Mouse (Mus musculus) liver, embryonic 13.5 days (tissue): Measurements from ENCODE around the gene Zfp74. TPM values are rescaled to one million over a fixed set of nuclear protein-coding genes. Genes with fewer than 3 reads are reported as not detected.
"Not testable (repeated sequence)": the region's sequence is repeated elsewhere in the genome, so short reads cannot be mapped to it uniquely, and the experiment has no call there.

Source experiments
- ATAC-seq: fragments of 200-750 bp; cut with Nextera tagmentation; 2 replicates; pipeline ENCODE4 v1.8.0; 2017; ENCODE audit warnings: low read depth, mild to moderate bottlenecking, moderate number of reproducible peaks, moderate library complexity
- DNase-seq: peaks from one replicate; pipeline ENCODE4 v3.0.0; 2022
- H3K27ac ChIP-seq: fragments of 300-500 bp; sonication (generic); 2 replicates; pipeline ENCODE4 v1.5.1; 2015; ENCODE audit warnings: moderate library complexity, mild to moderate bottlenecking, inconsistent platforms
- H3K27me3 ChIP-seq: fragments of 300-500 bp; sonication (generic); 2 replicates; pipeline ENCODE4 v1.6.1; 2015; ENCODE audit warnings: mild to moderate bottlenecking, inconsistent platforms
- H3K36me3 ChIP-seq: fragments of 300-500 bp; sonication (generic); 2 replicates; pipeline ENCODE4 v1.6.1; 2015; ENCODE audit warnings: mild to moderate bottlenecking, inconsistent platforms
- H3K4me1 ChIP-seq: fragments of 300-500 bp; sonication (generic); replicated peaks from 2 replicates; pipeline ENCODE4 v1.6.1; 2015; ENCODE audit warnings: inconsistent platforms
- H3K4me2 ChIP-seq: fragments of 300-500 bp; sonication (generic); 2 replicates; pipeline ENCODE4 v1.6.1; 2015; ENCODE audit warnings: inconsistent platforms, mild to moderate bottlenecking, moderate library complexity
- H3K4me3 ChIP-seq: fragments of 300-500 bp; sonication (generic); replicated peaks from 2 replicates; pipeline ENCODE4 v1.5.1; 2015; ENCODE audit warnings: mild to moderate bottlenecking, inconsistent platforms
- H3K9ac ChIP-seq: fragments of 300-500 bp; sonication (generic); 2 replicates; pipeline ENCODE4 v1.6.1; 2015; ENCODE audit warnings: mild to moderate bottlenecking, inconsistent platforms
- H3K9me3 ChIP-seq: fragments of 300-500 bp; sonication (generic); replicated peaks from 2 replicates; pipeline ENCODE4 v1.6.1; 2016; ENCODE audit warnings: inconsistent platforms
- WGBS: fragments of 180-500 bp; shearing (Covaris S2); methylation state at CpG from one replicate; pipeline ENCODE4 v1.1.7; 2015; ENCODE audit not compliant: insufficient replicate concordance; 5-methylcytosine and 5-hydroxymethylcytosine counted together
- polyA plus RNA-seq: library from polyadenylated mRNA; unstranded; fragments of >200 nt; fragmentation: Nextera tagmentation; extraction: Ambion mirVana; gene quantifications from 2 replicates; pipeline ENCODE4 v1.2.1, GENCODE M21; 2015

The Zfp74 gene
- polyA plus RNA-seq, 1 experiment from 2014 or later, result 2.0 TPM

- Histone ChIP-seq H3K4me1 (peaks cover 37% of the 10 kb centered on the region), H3K9me3 (no peaks in the 10 kb centered on the region), H3K4me2 (peak overlapping the region; percentile 82), H3K9ac (no peak overlapping the region; the same call in 1 of the 2 replicates), H3K27ac (no peak overlapping the region), H3K36me3 (peaks cover 13% of the 10 kb centered on the region), H3K27me3 (no peaks in the 10 kb centered on the region), H3K4me3 (no peak overlapping the region)
- DNase-seq, result no peak
- WGBS, result 79% methylated on average over 4 of the region's 4 CpGs
- ATAC-seq, result no peak
These were observed 28.5 kb upstream of the Zfp74 start for GRCm38 (mm10) chr7:29982341-29982740.

DNA sequence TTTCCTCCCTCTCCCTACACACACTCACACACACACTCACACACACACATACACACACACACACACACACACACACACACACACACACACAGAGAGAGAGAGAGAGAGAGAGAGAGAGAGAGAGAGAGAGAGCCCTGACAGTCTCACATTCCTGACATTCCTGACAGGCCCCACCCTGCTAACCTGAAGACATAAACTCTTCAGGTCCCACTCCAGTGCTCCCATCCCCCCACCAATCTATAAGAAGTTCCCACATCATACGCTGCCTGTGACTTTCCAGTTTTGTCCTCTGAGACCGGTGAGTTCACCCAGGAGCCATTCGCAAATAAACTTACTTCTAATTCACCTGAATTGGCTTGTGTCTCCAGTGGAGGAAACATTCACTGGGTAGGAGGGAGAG lies 28.0 kb upstream of the Zfp74 start:
- WGBS, result 85% methylated on average over 3 of the region's 3 CpGs

GRCm38 (mm10) chr7:29981455-29981854 lies 27.6 kb upstream of the Zfp74 start:
- peaks cover 7% of the 10 kb centered on the region; the same call in 1 of the 2 replicates for H3K36me3 ChIP-seq
- 45% methylated on average over 5 of the region's 5 CpGs for WGBS
- H3K4me1 ChIP-seq, result peaks cover 32% of the 10 kb centered on the region
- DNase-seq (no peak), ATAC-seq (no peak)
- no peak overlapping the region for H3K4me2 ChIP-seq
- H3K27ac ChIP-seq, result no peak overlapping the region
- no peaks in the 10 kb centered on the region for H3K27me3 ChIP-seq
- no peak overlapping the region for H3K4me3 ChIP-seq
- H3K9ac ChIP-seq, result no peak overlapping the region
- H3K9me3 ChIP-seq, result no peaks in the 10 kb centered on the region

More for the DNA sequence above, 28.0 kb upstream of the Zfp74 start:
- Histone ChIP-seq H3K9ac (no peak overlapping the region), H3K27ac (no peak overlapping the region), H3K4me1 (peaks cover 34% of the 10 kb centered on the region), H3K4me3 (no peak overlapping the region), H3K36me3 (peaks cover 8% of the 10 kb centered on the region), H3K27me3 (no peaks in the 10 kb centered on the region), H3K4me2 (no peak overlapping the region), H3K9me3 (no peaks in the 10 kb centered on the region)
- ATAC-seq (no peak), DNase-seq (no peak)

DNA sequence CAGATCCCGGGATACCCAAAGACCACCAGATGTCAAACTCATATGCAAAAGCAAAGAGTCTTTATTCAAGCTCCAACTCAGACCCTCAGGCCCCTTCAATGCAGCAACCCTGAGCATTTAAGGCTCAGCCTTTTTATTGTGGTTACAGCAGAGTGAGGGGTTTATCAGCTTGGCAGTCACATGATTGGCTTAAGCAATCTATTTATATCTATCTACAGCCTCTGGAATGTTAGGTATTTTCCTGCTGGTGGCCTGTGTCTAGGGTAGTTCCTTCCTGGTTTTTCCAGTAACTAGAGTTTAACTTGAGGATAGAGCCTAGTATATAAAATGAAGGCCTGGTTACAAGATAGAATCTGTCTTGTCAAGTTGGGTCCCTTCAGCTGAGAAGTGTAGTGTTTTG lies 26.9 kb upstream of the Zfp74 start:
- H3K4me1 ChIP-seq, result peaks cover 32% of the 10 kb centered on the region
- peaks cover under 1% of the 10 kb centered on the region; the same call in 1 of the 2 replicates for H3K36me3 ChIP-seq
- no peak overlapping the region for H3K9ac ChIP-seq
- ATAC-seq (no peak), DNase-seq (no peak)
- H3K4me2 ChIP-seq, result no peak overlapping the region
- no peaks in the 10 kb centered on the region for H3K9me3 ChIP-seq
- WGBS, result 77% methylated on average over 1 of the region's 1 CpGs
- no peak overlapping the region for H3K4me3 ChIP-seq
- no peak overlapping the region for H3K27ac ChIP-seq
- H3K27me3 ChIP-seq, result no peaks in the 10 kb centered on the region

DNA sequence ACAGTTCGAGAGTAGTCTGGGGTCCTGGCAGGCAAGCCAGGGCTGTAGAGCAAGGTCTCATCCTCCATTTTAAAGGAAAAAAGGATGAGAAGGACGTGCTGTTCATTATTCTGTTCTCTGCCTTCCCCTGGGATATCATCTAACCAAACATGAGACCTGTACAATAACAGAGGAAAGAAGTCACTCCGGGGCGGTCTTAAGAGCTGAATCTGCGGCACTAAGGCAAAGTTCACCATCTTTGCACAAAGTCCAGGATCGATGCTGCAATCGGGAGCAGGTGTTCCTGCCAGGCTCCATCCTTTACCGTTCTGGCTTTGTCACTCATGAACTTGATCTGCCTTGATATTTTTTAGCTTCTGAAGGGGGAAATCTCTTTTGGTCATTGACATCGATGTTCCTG lies 16.8 kb upstream of the Zfp74 start:
- 69% methylated on average over 9 of the region's 9 CpGs for WGBS
- Histone ChIP-seq H3K9ac (no peak overlapping the region), H3K4me1 (no peaks in the 10 kb centered on the region), H3K36me3 (no peaks in the 10 kb centered on the region), H3K4me2 (no peak overlapping the region), H3K9me3 (no peaks in the 10 kb centered on the region), H3K27me3 (no peaks in the 10 kb centered on the region; the same call in 1 of the 2 replicates), H3K4me3 (no peak overlapping the region), H3K27ac (no peak overlapping the region)
- ATAC-seq (no peak), DNase-seq (no peak)

DNA sequence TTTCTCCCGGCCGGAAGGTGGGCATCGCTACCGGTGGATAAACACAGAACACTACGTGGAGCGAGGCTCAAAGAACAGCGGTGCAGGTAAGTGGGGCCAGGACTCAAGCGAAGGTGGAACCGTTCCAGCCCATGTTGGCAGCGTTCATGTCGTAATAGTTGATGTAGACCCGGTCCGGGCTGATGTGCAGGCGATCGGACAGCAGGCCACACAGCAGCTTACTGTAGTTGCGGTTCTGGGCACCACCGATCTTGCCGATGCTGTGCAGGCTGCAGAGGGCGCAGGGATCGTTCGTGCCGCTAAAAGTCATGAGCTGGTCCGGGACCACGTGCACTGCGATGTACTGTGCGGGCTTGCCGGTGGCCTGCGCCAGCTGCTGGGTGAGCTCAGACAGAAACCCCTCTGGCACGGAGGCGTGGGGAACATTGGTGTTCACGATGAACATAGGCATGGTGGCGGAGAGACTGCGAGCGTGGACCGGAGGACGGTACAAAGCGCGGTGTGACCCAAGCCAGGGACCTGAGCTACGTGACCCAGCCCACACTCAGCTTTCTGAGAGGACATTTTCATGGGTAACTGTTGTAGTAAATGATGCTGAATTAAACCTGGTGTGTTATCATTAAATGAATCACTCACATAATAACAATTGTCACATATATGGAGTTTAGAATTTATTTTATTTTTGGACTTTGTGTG lies 11.4 kb upstream of the Zfp74 start:
- not testable (repeated sequence) for H3K27me3 ChIP-seq, DNase-seq, H3K9me3 ChIP-seq, ATAC-seq, H3K4me2 ChIP-seq, H3K36me3 ChIP-seq, H3K4me1 ChIP-seq, H3K27ac ChIP-seq, H3K4me3 ChIP-seq, H3K9ac ChIP-seq
- WGBS, result 49% methylated on average over 39 of the region's 39 CpGs

GRCm38 (mm10) chr7:29959004-29959403 lies 5.1 kb upstream of the Zfp74 start:
- no peaks in the 10 kb centered on the region for H3K27me3 ChIP-seq
- no peaks in the 10 kb centered on the region for H3K36me3 ChIP-seq
- ATAC-seq (no peak), DNase-seq (no peak)
- 31% methylated on average over 3 of the region's 3 CpGs for WGBS
- H3K27ac ChIP-seq, result no peak overlapping the region
- no peak overlapping the region for H3K9ac ChIP-seq
- H3K4me2 ChIP-seq, result no peak overlapping the region
- peaks cover 5% of the 10 kb centered on the region; the same call in 1 of the 2 replicates for H3K4me1 ChIP-seq
- H3K4me3 ChIP-seq, result no peak overlapping the region
- 0 out of 2 replicates have a peak, but pooled peaks cover 2% of the 10 kb centered on the region for H3K9me3 ChIP-seq

DNA sequence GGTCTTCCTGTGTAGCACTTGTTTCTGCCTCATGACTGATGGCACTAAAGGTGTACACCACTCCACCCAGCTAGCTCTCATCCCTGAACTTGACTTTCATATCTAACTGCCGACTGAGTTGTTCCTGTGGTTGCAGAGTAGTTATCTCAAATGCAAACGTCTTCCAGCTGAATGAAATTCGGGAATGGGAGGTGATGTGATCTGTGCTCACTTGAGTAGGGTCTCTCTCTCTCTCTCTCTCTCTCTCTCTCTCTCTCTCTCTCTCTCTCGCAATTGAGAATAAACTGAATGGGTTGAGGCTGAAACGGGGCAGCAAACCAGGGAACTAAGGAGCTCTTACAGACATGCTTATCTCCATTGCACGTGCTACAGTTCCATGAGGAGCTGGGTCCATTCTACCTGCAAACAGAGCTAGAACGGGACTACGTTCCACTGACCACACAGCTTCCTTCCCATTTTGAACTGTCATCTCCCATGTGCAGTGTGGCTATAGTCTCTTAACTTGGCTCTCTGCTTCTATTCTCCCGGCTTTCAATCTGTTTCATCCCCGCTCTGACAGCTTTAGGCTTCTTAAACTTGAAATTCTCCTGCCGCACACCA lies 4.3 kb upstream of the Zfp74 start:
- Histone ChIP-seq H3K4me1 (peaks cover 8% of the 10 kb centered on the region), H3K9me3 (0 out of 2 replicates have a peak, but pooled peaks cover 2% of the 10 kb centered on the region), H3K4me3 (no peak overlapping the region), H3K4me2 (no peak overlapping the region), H3K27me3 (no peaks in the 10 kb centered on the region), H3K36me3 (no peaks in the 10 kb centered on the region), H3K27ac (no peak overlapping the region), H3K9ac (no peak overlapping the region)
- ATAC-seq (no peak), DNase-seq (no peak)
- 49% methylated on average over 11 of the region's 11 CpGs for WGBS

DNA sequence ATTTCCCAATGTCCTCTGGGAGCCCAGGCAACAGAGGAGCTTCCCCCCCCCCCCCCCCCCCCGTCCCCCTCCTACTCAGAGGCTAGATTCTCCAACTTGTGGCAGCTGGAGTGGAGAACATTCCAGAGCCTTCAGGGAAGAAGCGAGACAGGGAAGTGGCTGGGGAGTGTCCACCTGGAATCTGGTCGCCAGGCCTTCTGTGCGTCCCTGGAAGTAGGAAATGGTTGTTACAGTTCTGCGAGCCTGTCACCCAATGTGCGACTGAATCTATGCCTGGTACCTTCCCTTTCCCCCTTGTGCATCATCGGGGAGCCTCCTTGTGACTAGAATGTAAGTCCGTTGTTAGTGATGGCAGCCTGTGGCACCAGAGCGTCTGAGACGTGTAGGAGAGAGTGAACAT lies 2.4 kb upstream of the Zfp74 start:
- no peak for DNase-seq
- WGBS, result 67% methylated on average over 10 of the region's 10 CpGs
- H3K4me2 ChIP-seq, result no peak overlapping the region
- no peak for ATAC-seq
- no peaks in the 10 kb centered on the region for H3K27me3 ChIP-seq
- no peak overlapping the region for H3K4me3 ChIP-seq
- H3K36me3 ChIP-seq, result no peaks in the 10 kb centered on the region
- H3K9me3 ChIP-seq, result no peaks in the 10 kb centered on the region
- H3K9ac ChIP-seq, result no peak overlapping the region
- peaks cover 12% of the 10 kb centered on the region for H3K4me1 ChIP-seq
- H3K27ac ChIP-seq, result no peak overlapping the region

GRCm38 (mm10) chr7:29954731-29955130 lies 842 bp upstream of the Zfp74 start:
- ATAC-seq (no peak), DNase-seq (peak; percentile 64)
- WGBS, result 16% methylated on average over 4 of the region's 4 CpGs
- H3K4me2 ChIP-seq, result peak overlapping the region; percentile 80
- H3K27me3 ChIP-seq, result no peaks in the 10 kb centered on the region
- 0 out of 2 replicates have a peak overlapping the region, but pooled peaks have one; percentile 82 for H3K27ac ChIP-seq
- H3K9ac ChIP-seq, result peak overlapping the region; percentile 89
- H3K4me1 ChIP-seq, result peaks cover 12% of the 10 kb centered on the region
- peak overlapping the region; percentile 75 for H3K4me3 ChIP-seq
- no peaks in the 10 kb centered on the region for H3K9me3 ChIP-seq
- peaks cover 10% of the 10 kb centered on the region; the same call in 1 of the 2 replicates for H3K36me3 ChIP-seq

DNA sequence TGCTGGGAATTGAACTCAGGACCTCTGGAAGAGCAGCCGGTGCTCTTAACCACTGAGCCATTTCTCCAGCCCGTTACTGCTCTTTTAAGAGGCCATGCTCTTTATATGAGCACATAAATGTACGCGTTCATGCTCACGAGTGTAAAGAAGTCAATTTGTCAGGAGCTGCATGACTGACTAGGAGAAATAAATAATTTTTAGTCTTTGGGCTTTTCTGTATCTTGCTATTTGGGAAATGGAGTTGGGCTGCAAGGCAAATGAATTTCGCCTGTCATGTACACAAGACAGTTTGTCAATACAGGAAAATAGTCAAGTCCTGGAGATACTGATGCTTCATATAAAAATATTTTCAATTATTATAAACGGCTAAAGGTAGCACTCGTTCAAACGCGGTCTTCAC lies 803 bp downstream of the Zfp74 start:
- no peaks in the 10 kb centered on the region for H3K27me3 ChIP-seq
- peaks cover 12% of the 10 kb centered on the region for H3K4me1 ChIP-seq
- DNase-seq (no peak), ATAC-seq (no peak)
- peak overlapping the region; percentile 89 for H3K9ac ChIP-seq
- peaks cover 16% of the 10 kb centered on the region; the same call in 1 of the 2 replicates for H3K36me3 ChIP-seq
- no peaks in the 10 kb centered on the region for H3K9me3 ChIP-seq
- peak overlapping the region; percentile 80 for H3K4me2 ChIP-seq
- H3K27ac ChIP-seq, result peak overlapping the region; percentile 82
- 35% methylated on average over 10 of the region's 10 CpGs for WGBS
- H3K4me3 ChIP-seq, result peak overlapping the region; percentile 75
